Mouse (Mus musculus) duodenum, adult 2 months (tissue): Measurements from ENCODE around the gene Dus4l. TPM values are rescaled to one million over a fixed set of nuclear protein-coding genes. Genes with fewer than 3 reads are reported as not detected.

Experiments
- polyA plus RNA-seq: library from polyadenylated mRNA; depleted of rRNA; stranded (reverse); fragments of >200 nt; gene quantifications from 2 replicates; pipeline ENCODE4 v1.2.3, GENCODE M21; 2012; ENCODE audit warnings: low replicate concordance; rRNA removed

Gene Dus4l
- polyA plus RNA-seq: 2.8 and 2.9 TPM in 2 replicates

DNA sequence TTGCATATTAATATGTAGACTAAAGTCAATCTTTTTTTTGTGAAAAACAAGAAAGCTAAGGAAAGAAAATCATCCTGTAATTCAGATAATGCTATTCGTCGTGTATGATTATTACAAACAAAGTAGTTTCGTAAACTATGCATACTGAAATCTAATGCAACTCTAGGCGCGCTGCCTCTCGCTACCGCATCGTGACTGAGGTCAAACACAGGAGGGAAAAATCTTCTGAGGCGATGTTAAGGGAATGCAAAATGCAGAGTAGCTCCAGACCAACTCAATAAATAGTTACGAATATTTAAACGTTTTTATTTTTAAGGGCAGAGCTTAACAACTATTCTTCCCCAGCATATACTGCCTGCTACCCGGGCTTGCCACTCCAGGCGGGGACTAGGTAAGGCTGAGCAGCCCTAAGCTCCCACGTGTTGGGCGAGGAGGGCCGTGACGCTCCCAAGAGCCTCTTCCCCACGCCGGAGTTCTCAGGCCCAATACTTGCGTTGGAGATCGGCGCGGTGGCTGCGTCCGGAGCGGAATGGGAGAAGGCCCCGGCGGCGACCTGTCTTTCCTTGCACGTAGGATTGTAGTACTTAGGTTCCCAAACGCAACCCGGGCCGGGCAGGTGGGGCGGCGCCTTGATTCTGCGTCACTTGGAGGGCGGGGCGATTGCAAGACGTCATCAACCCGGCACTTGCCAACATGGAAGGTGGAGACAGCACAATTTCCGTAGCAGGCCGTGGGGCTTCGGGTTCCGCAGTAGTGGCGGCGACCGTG, at the start of gene Dus4l, which contains the start of gene Cog5:
TSS of gene Dus4l (minus strand) at position 630 of the 768 bp plus-strand sequence.
TSS of gene Cog5 (plus strand) at position 673 of the 768 bp plus-strand sequence.

DNA sequence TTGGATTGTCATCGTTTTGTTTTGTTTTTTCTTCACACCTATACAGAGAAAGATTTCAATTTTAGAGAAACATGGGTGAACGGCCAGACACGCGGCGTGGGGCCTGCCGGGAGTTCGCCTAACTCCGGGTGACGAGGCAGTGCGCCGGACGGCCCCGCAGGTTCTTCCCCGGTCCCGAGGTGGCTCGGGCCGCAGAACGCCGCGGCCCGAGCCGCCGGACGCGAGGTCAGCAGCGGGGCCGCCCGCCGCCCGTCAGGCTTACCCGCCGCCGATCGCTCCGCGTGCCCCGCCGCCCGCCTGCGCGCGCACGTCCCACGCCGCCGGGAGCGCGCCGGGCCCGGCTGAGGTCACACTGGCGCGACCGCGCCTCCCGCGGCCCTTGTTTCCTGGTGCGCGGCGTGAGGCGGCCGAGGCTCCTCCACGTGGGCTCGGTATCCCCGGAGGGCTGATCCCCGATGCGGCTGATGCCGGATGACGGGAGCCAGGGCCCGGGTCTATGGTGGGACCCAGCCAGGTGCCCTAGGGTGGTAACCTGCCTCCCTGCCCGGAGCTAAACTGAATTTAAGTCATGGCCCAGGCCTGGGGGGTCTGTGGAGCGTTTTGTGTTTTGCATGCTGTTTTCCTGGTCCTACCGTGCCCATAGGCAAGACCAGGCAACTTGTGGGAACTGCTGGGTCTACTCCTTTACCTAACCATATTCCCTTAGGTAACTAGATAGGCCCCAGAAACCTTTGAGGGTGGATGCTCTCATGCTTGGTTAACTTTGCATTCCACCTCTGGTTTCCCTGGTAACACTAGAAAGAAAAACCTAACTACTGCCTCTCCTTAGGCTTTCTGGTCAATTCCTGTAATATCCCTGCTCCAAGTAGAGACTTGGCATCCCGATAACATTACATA, 20.0 kb downstream of the Dus4l start, which contains the start of gene Bcap29:
TSS of gene Bcap29 (minus strand) at position 316 of the 897 bp plus-strand sequence.

Other genes with a start within 250 kb of the Dus4l start
- gene Cbll1, start 155.2 kb downstream of the Dus4l start, polyA plus RNA-seq: 2.3 and 2.8 TPM in 2 replicates
- 0.02 TPM in 1 of 2 replicates, not detected in the other for gene Slc26a4, start 94.9 kb downstream of the Dus4l start, polyA plus RNA-seq
- gene Bcap29, start 20.2 kb downstream of the Dus4l start, polyA plus RNA-seq: 0.11 and 0.19 TPM in 2 replicates
- gene Cog5, start within 50 bp of the Dus4l start, polyA plus RNA-seq: 5.5 and 5.8 TPM in 2 replicates
- gene Gpr22, start 59.1 kb upstream of the Dus4l start, polyA plus RNA-seq: 0.11 TPM in 1 of 2 replicates, not detected in the other